Mouse (Mus musculus): ENCODE results near the gene Prm3. TPM values are rescaled to one million over a fixed set of nuclear protein-coding genes. Genes with fewer than 3 reads are reported as not detected.

Prm3 gene
- polyA plus RNA-seq, 1 experiment from 2014 or later, result not detected

DNA sequence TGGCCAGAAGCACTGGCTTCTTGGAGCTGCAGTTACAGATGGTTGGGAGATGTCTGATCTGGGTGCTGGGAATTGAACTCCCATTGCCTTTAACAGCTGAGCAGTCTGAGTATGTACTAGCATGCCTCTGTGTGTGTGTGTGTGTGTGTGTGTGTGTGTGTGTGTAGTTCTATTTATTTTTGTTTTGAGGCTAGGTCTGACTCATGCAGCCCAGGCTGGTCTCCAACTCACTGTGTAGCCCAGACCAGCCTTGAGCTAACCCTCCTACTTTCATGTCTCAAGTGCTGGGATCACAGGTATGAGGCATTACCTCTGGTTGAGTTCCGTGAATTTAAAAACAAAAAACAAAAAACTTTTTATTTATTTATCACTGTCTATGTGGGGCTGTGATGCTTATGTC is 33.8 kb upstream of the Prm3 start:
- no peaks in the 10 kb centered on the region for H3K9me3 ChIP-seq (ENCODE audit: low read length)
- TF ChIP-seq CTCF (IDR thresholded peaks at IDR 0.05) (no peak), EP300 (IDR thresholded peaks at IDR 0.05) (no peak)
- ATAC-seq (no peak), DNase-seq (ENCODE audit: low spot score) (no peak)
- no peak overlapping the region for H3K9ac ChIP-seq (replicated peaks; ENCODE audit: low read depth)
- H3K27me3 ChIP-seq (replicated peaks; ENCODE audit: insufficient read depth, low read length), result 0 out of 2 replicates have a peak, but pooled peaks cover 4% of the 10 kb centered on the region
- H3K4me3 ChIP-seq (ENCODE audit: low read depth, low read length), result no peak overlapping the region
- H3K4me1 ChIP-seq (ENCODE audit: insufficient read depth, low read depth, low read length), result no peaks in the 10 kb centered on the region
- H3K27ac ChIP-seq (ENCODE audit: low read length), result no peak overlapping the region
- H3K36me3 ChIP-seq (ENCODE audit: insufficient read depth, low read length), result no peaks in the 10 kb centered on the region
- 78% methylated on average over 1 of the region's 1 CpGs for WGBS
- no peak overlapping the region for H3K4me2 ChIP-seq (replicated peaks; ENCODE audit: low read depth, low read length)

- Histone ChIP-seq H3K27me3 (replicated peaks; ENCODE audit: insufficient read depth, low read length) (0 out of 2 replicates have a peak, but pooled peaks cover 1% of the 10 kb centered on the region), H3K4me2 (replicated peaks; ENCODE audit: low read depth, low read length) (no peak overlapping the region), H3K9me3 (ENCODE audit: low read length) (no peaks in the 10 kb centered on the region), H3K27ac (ENCODE audit: low read length) (no peak overlapping the region), H3K4me3 (ENCODE audit: low read depth, low read length) (no peak overlapping the region), H3K9ac (replicated peaks; ENCODE audit: low read depth) (no peak overlapping the region), H3K36me3 (ENCODE audit: insufficient read depth, low read length) (no peaks in the 10 kb centered on the region), H3K4me1 (ENCODE audit: insufficient read depth, low read depth, low read length) (no peaks in the 10 kb centered on the region)
- TF ChIP-seq CTCF (IDR thresholded peaks at IDR 0.05), result no peak
- no peak for TF ChIP-seq EP300 (IDR thresholded peaks at IDR 0.05)
- no peak for ATAC-seq
- 64% methylated on average over 4 of the region's 4 CpGs for WGBS
- no peak for DNase-seq (ENCODE audit: low spot score)
Observed at GRCm38 (mm10) chr16:10821387-10821786, 30.7 kb upstream of the Prm3 start.

- Histone ChIP-seq H3K4me2 (replicated peaks; ENCODE audit: low read depth, low read length) (no peak overlapping the region), H3K36me3 (ENCODE audit: insufficient read depth, low read length) (no peaks in the 10 kb centered on the region), H3K4me1 (ENCODE audit: insufficient read depth, low read depth, low read length) (no peaks in the 10 kb centered on the region), H3K27me3 (replicated peaks; ENCODE audit: insufficient read depth, low read length) (no peaks in the 10 kb centered on the region), H3K4me3 (ENCODE audit: low read depth, low read length) (no peak overlapping the region), H3K9ac (replicated peaks; ENCODE audit: low read depth) (no peak overlapping the region), H3K27ac (ENCODE audit: low read length) (no peak overlapping the region), H3K9me3 (ENCODE audit: low read length) (no peaks in the 10 kb centered on the region)
- 63% methylated on average over 3 of the region's 3 CpGs for WGBS
- TF ChIP-seq CTCF (IDR thresholded peaks at IDR 0.05), result no peak
- TF ChIP-seq EP300 (IDR thresholded peaks at IDR 0.05), result no peak
- DNase-seq (ENCODE audit: low spot score) (no peak), ATAC-seq (no peak)
Observed at GRCm38 (mm10) chr16:10819966-10820365, 29.3 kb upstream of the Prm3 start.

GRCm38 (mm10) chr16:10818579-10819135 is 27.9 kb upstream of the Prm3 start:
- WGBS, result 71% methylated on average over 4 of the region's 4 CpGs
- DNase-seq (ENCODE audit: low spot score) (no peak), ATAC-seq (no peak)

GRCm38 (mm10) chr16:10814864-10815263 is 24.1 kb upstream of the Prm3 start:
- no peaks in the 10 kb centered on the region for H3K27me3 ChIP-seq (replicated peaks; ENCODE audit: insufficient read depth, low read length)
- TF ChIP-seq CTCF (IDR thresholded peaks at IDR 0.05) (no peak), EP300 (IDR thresholded peaks at IDR 0.05) (peak; percentile 52; the same call in 1 of the 2 replicates)
- H3K36me3 ChIP-seq (ENCODE audit: insufficient read depth, low read length), result no peaks in the 10 kb centered on the region
- H3K4me2 ChIP-seq (replicated peaks; ENCODE audit: low read depth, low read length), result no peak overlapping the region
- peak; percentile 92 for ATAC-seq
- WGBS, result 45% methylated on average over 4 of the region's 4 CpGs
- no peaks in the 10 kb centered on the region for H3K4me1 ChIP-seq (ENCODE audit: insufficient read depth, low read depth, low read length)
- no peak overlapping the region for H3K9ac ChIP-seq (replicated peaks; ENCODE audit: low read depth)
- no peak overlapping the region for H3K4me3 ChIP-seq (ENCODE audit: low read depth, low read length)
- no peak overlapping the region for H3K27ac ChIP-seq (ENCODE audit: low read length)
- no peaks in the 10 kb centered on the region for H3K9me3 ChIP-seq (ENCODE audit: low read length)
- peak; percentile 67 for DNase-seq (ENCODE audit: low spot score)

More at GRCm38 (mm10) chr16:10818579-10819135, 27.9 kb upstream of the Prm3 start:
- Histone ChIP-seq H3K9ac (replicated peaks; ENCODE audit: low read depth) (no peak overlapping the region), H3K27ac (ENCODE audit: low read length) (no peak overlapping the region), H3K9me3 (ENCODE audit: low read length) (no peaks in the 10 kb centered on the region), H3K36me3 (ENCODE audit: insufficient read depth, low read length) (no peaks in the 10 kb centered on the region), H3K4me2 (replicated peaks; ENCODE audit: low read depth, low read length) (no peak overlapping the region), H3K4me3 (ENCODE audit: low read depth, low read length) (no peak overlapping the region), H3K27me3 (replicated peaks; ENCODE audit: insufficient read depth, low read length) (no peaks in the 10 kb centered on the region), H3K4me1 (ENCODE audit: insufficient read depth, low read depth, low read length) (no peaks in the 10 kb centered on the region)
- TF ChIP-seq CTCF (IDR thresholded peaks at IDR 0.05) (no peak), EP300 (IDR thresholded peaks at IDR 0.05) (no peak)

DNA sequence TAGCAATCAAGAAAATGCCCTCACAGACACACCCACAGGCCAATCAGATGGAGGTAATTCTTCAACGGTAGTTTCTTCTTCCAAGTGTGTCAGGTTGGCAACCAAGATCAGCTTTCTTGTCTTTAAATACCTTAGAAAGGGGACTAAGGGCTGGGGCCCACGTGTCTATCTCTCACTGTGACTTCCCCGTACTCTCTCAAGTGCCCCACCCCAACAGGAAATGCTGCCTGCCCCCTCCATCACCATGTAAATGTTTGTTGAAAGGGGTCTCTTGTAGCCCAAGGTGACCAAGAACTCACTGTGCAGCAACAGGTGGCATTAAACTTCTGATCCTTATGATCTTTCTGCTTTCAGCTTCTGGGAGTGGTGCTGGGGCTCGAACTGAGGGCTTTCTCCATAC is 23.0 kb upstream of the Prm3 start:
- H3K36me3 ChIP-seq (ENCODE audit: insufficient read depth, low read length), result no peaks in the 10 kb centered on the region
- H3K4me2 ChIP-seq (replicated peaks; ENCODE audit: low read depth, low read length), result no peak overlapping the region
- no peak overlapping the region for H3K9ac ChIP-seq (replicated peaks; ENCODE audit: low read depth)
- H3K9me3 ChIP-seq (ENCODE audit: low read length), result no peaks in the 10 kb centered on the region
- no peaks in the 10 kb centered on the region for H3K4me1 ChIP-seq (ENCODE audit: insufficient read depth, low read depth, low read length)
- no peak for TF ChIP-seq EP300 (IDR thresholded peaks at IDR 0.05)
- no peak for TF ChIP-seq CTCF (IDR thresholded peaks at IDR 0.05)
- 68% methylated on average over 4 of the region's 4 CpGs for WGBS
- no peaks in the 10 kb centered on the region for H3K27me3 ChIP-seq (replicated peaks; ENCODE audit: insufficient read depth, low read length)
- no peak for ATAC-seq
- no peak overlapping the region for H3K27ac ChIP-seq (ENCODE audit: low read length)
- no peak overlapping the region for H3K4me3 ChIP-seq (ENCODE audit: low read depth, low read length)
- no peak for DNase-seq (ENCODE audit: low spot score)

Data from lung, postnatal 0 days (tissue).